ENCODE assay signal across 10 mouse cellular contexts in genomic region chr13:51595404-51595803, GRCm38 (mm10). TPM values are rescaled to one million over a fixed set of nuclear protein-coding genes. Genes with fewer than 3 reads are reported as not detected.
DNase-seq lines count a peak whose midpoint lies in the region; ATAC-seq and TF ChIP-seq lines count a peak whose summit lies in the region.
"Had no signal": no experiment of that assay in that cellular context is flagged by ENCODE, and none has a peak within 500 bp of the region (broad histone marks: within the 10 kb centered on the region; RNA-seq: fewer than 3 reads in every experiment).

No protein-coding gene starts in this region.

- no peaks in the 10 kb centered on the region for H3K9me3 ChIP-seq in intestine, embryonic 14.5 days (ENCODE audit: control insufficient read depth, low read length)
- no peaks in the 10 kb centered on the region for H3K9me3 ChIP-seq in intestine, embryonic 16.5 days (ENCODE audit: control insufficient read depth, low read length)
- no peaks in the 10 kb centered on the region for H3K9me3 ChIP-seq in ES-E14 (ENCODE audit: control insufficient read depth, insufficient read depth, low read depth, low read length)
- 0 out of 2 replicates have a peak, but pooled peaks cover 3% of the 10 kb centered on the region for H3K9me3 ChIP-seq in forebrain, embryonic 15.5 days
- no peaks in the 10 kb centered on the region for H3K9me3 ChIP-seq in midbrain, embryonic 10.5 days (replicated peaks)

- DNase-seq in intestine, embryonic 14.5 days (ENCODE audit: low spot score), result no peak
- DNase-seq in ES-E14 (ENCODE audit: low read depth, low spot score), result no peak
- no peak for DNase-seq in midbrain, embryonic 10.5 days (ENCODE audit: low spot score)
- no peak for DNase-seq in thymus, postnatal 0 days (ENCODE audit: low spot score)
- no peak for DNase-seq in cerebellum, adult 18-20 months
- DNase-seq in cerebellum, postnatal 25 days, result no peak
- DNase-seq: adrenal gland, postnatal 10 days had no signal

- WGBS in intestine, embryonic 14.5 days, result 45% methylated on average over 11 of the region's 11 CpGs
- 38% methylated on average over 11 of the region's 11 CpGs for WGBS in intestine, embryonic 16.5 days
- 32% methylated on average over 11 of the region's 11 CpGs for WGBS in forebrain, embryonic 15.5 days
- WGBS in midbrain, embryonic 10.5 days, result 40% methylated on average over 11 of the region's 11 CpGs

- H3K9ac ChIP-seq in intestine, embryonic 14.5 days (ENCODE audit: low read length), result no peak overlapping the region
- H3K9ac ChIP-seq in intestine, embryonic 16.5 days (ENCODE audit: low read depth, low read length), result no peak overlapping the region
- no peak overlapping the region for H3K9ac ChIP-seq in ES-E14 (ENCODE audit: insufficient read depth, low read depth, low read length, poor library complexity, severe bottlenecking)
- no peak overlapping the region for H3K9ac ChIP-seq in forebrain, embryonic 15.5 days (replicated peaks)

- H3K4me3 ChIP-seq in intestine, embryonic 14.5 days (ENCODE audit: low read depth, low read length), result no peak overlapping the region
- H3K4me3 ChIP-seq in intestine, embryonic 16.5 days (ENCODE audit: low read length), result no peak overlapping the region; the same call in 1 of the 2 replicates
- H3K4me3 ChIP-seq in ES-E14 (ENCODE audit: insufficient read depth in 1 of 2, low read depth in 1 of 2, low read length in 2 of 2, poor library complexity in 1 of 2, severe bottlenecking in 1 of 2), result peak overlapping the region; percentile 71 to 78; a peak in 3 of 4 replicates
- peak overlapping the region; percentile 52 for H3K4me3 ChIP-seq in forebrain, embryonic 15.5 days
- H3K4me3 ChIP-seq in midbrain, embryonic 10.5 days, result peak overlapping the region; percentile 69

- H3K4me1 ChIP-seq in intestine, embryonic 14.5 days (replicated peaks; ENCODE audit: control insufficient read depth, insufficient read depth, low read length), result no peaks in the 10 kb centered on the region
- H3K4me1 ChIP-seq in intestine, embryonic 16.5 days (ENCODE audit: control insufficient read depth, insufficient read depth, low read length), result 0 out of 2 replicates have a peak, but pooled peaks cover 7% of the 10 kb centered on the region
- H3K4me1 ChIP-seq in ES-E14 (ENCODE audit: control insufficient read depth in 2 of 2, insufficient read depth in 2 of 2, low read length in 2 of 2, poor library complexity in 1 of 2), result peaks cover 3% of the 10 kb centered on the region in 2 experiments; a peak in 2 of 4 replicates
- H3K4me1 ChIP-seq in forebrain, embryonic 15.5 days, result peaks cover 12% of the 10 kb centered on the region; the same call in 1 of the 2 replicates
- peaks cover 16% of the 10 kb centered on the region for H3K4me1 ChIP-seq in midbrain, embryonic 10.5 days

- H3K27ac ChIP-seq in intestine, embryonic 14.5 days (ENCODE audit: low read depth), result no peak overlapping the region
- H3K27ac ChIP-seq in intestine, embryonic 16.5 days (ENCODE audit: low read length), result no peak overlapping the region
- H3K27ac ChIP-seq in ES-E14 (ENCODE audit: insufficient read depth, low read depth, low read length, poor library complexity, severe bottlenecking), result no peak overlapping the region
- no peak overlapping the region for H3K27ac ChIP-seq in forebrain, embryonic 15.5 days (replicated peaks)
- H3K27ac ChIP-seq in midbrain, embryonic 10.5 days (replicated peaks), result no peak overlapping the region

- in situ Hi-C loops in ES-E14 (cut with MboI; ENCODE audit: low sequenced_read_pairs in 2 of 2, unreplicated experiment in 2 of 2), result no loop called here

- H3K27me3 ChIP-seq in intestine, embryonic 14.5 days (replicated peaks; ENCODE audit: control insufficient read depth, insufficient read depth, low read length), result no peaks in the 10 kb centered on the region
- peaks cover 4% of the 10 kb centered on the region; the same call in 1 of the 2 replicates for H3K27me3 ChIP-seq in intestine, embryonic 16.5 days (replicated peaks; ENCODE audit: control insufficient read depth, insufficient read depth, low read length)
- H3K27me3 ChIP-seq in forebrain, embryonic 15.5 days, result peaks cover 2% of the 10 kb centered on the region; the same call in 1 of the 2 replicates
- H3K27me3 ChIP-seq in midbrain, embryonic 10.5 days (ENCODE audit: low read depth, poor library complexity, severe bottlenecking), result peaks cover 27% of the 10 kb centered on the region

- H3K4me2 ChIP-seq in intestine, embryonic 14.5 days (ENCODE audit: low read length), result peak overlapping the region; percentile 73
- H3K4me2 ChIP-seq in intestine, embryonic 16.5 days (ENCODE audit: low read depth, low read length), result no peak overlapping the region
- H3K4me2 ChIP-seq in forebrain, embryonic 15.5 days (replicated peaks), result peak overlapping the region; percentile 95

- no peak for ATAC-seq in intestine, embryonic 14.5 days (replicated peaks; ENCODE audit: low FRiP score, low TSS enrichment, low read depth)
- no peak for ATAC-seq in intestine, embryonic 16.5 days
- ATAC-seq in forebrain, embryonic 15.5 days (replicated peaks), result peak; percentile 42

- no peaks in the 10 kb centered on the region for H3K36me3 ChIP-seq in intestine, embryonic 14.5 days (ENCODE audit: control insufficient read depth, insufficient read depth, low read length)
- H3K36me3 ChIP-seq in intestine, embryonic 16.5 days (ENCODE audit: control insufficient read depth, insufficient read depth, low read length), result no peaks in the 10 kb centered on the region
- H3K36me3 ChIP-seq in ES-E14 (ENCODE audit: control insufficient read depth, insufficient read depth, low read length, poor library complexity, severe bottlenecking), result no peaks in the 10 kb centered on the region
- H3K36me3 ChIP-seq in forebrain, embryonic 15.5 days, result no peaks in the 10 kb centered on the region
- no peaks in the 10 kb centered on the region for H3K36me3 ChIP-seq in midbrain, embryonic 10.5 days

TF ChIP-seq in ES-E14, 5 proteins besides CTCF, POLR2A, EP300 and RAD21:
- TF ChIP-seq HCFC1 (IDR thresholded peaks at IDR 0.05; ENCODE audit: borderline replicate concordance, insufficient read depth, low read length) (no peak), MAFK (IDR thresholded peaks at IDR 0.05; ENCODE audit: insufficient read depth, low read depth, low read length) (no peak), ZC3H11A (IDR thresholded peaks at IDR 0.05; ENCODE audit: borderline replicate concordance, low read depth, low read length) (no peak), CHD2 (IDR thresholded peaks at IDR 0.05; ENCODE audit: low read depth, low read length) (no peak), ZNF384 (IDR thresholded peaks at IDR 0.05; ENCODE audit: low read depth, low read length) (no peak)
TF ChIP-seq in ES-E14: peak in this region for 0.

RNA-seq across cellular contexts. Expression of gene Shc3, which starts 26.2 kb away (rescaled TPM):
- polyA plus RNA-seq in intestine, embryonic 14.5 days (2014; fragmentation: Nextera tagmentation; extraction: Ambion mirVana), result 0.20 and 0.43 TPM in 2 replicates
- polyA plus RNA-seq in intestine, embryonic 16.5 days (2015; fragmentation: Nextera tagmentation; extraction: Ambion mirVana), result 0.07 and 0.16 TPM in 2 replicates
- total RNA-seq in ES-E14 (2012; rRNA removed), result 0.69 and 1.4 TPM in 2 replicates
- polyA plus RNA-seq in forebrain, embryonic 15.5 days (2015; fragmentation: Nextera tagmentation; extraction: Ambion mirVana), result 9.6 and 10.1 TPM in 2 replicates
- polyA plus RNA-seq in midbrain, embryonic 10.5 days (2016; fragmentation: Nextera tagmentation; extraction: Ambion mirVana), result 2.8 and 3.6 TPM in 2 replicates
- polyA plus RNA-seq in thymus, postnatal 0 days (2015; fragmentation: Nextera tagmentation; extraction: Ambion mirVana), result 0.52 and 0.59 TPM in 2 replicates
- total RNA-seq: common myeloid progenitor, adult 5-6 weeks had no signal

RNA-seq across cellular contexts. Expression of gene Cks2, which starts 49.6 kb away (rescaled TPM):
- 391 and 395 TPM in 2 replicates for polyA plus RNA-seq in intestine, embryonic 14.5 days (2014; fragmentation: Nextera tagmentation; extraction: Ambion mirVana)
- polyA plus RNA-seq in intestine, embryonic 16.5 days (2015; fragmentation: Nextera tagmentation; extraction: Ambion mirVana), result 247 and 266 TPM in 2 replicates
- total RNA-seq in ES-E14 (2012; rRNA removed), result 122 and 188 TPM in 2 replicates
- polyA plus RNA-seq in forebrain, embryonic 15.5 days (2015; fragmentation: Nextera tagmentation; extraction: Ambion mirVana), result 130 and 152 TPM in 2 replicates
- polyA plus RNA-seq in midbrain, embryonic 10.5 days (2016; fragmentation: Nextera tagmentation; extraction: Ambion mirVana), result 362 and 427 TPM in 2 replicates
- 376 and 390 TPM in 2 replicates for polyA plus RNA-seq in thymus, postnatal 0 days (2015; fragmentation: Nextera tagmentation; extraction: Ambion mirVana)

RNA-seq across cellular contexts. Expression of gene Secisbp2, which starts 56.1 kb away (rescaled TPM):
- 30.2 and 30.6 TPM in 2 replicates for polyA plus RNA-seq in intestine, embryonic 14.5 days (2014; fragmentation: Nextera tagmentation; extraction: Ambion mirVana)
- polyA plus RNA-seq in intestine, embryonic 16.5 days (2015; fragmentation: Nextera tagmentation; extraction: Ambion mirVana), result 23.7 and 28.9 TPM in 2 replicates
- total RNA-seq in ES-E14 (2012; rRNA removed), result 26.6 and 31.6 TPM in 2 replicates
- 33.3 and 37.7 TPM in 2 replicates for polyA plus RNA-seq in forebrain, embryonic 15.5 days (2015; fragmentation: Nextera tagmentation; extraction: Ambion mirVana)
- polyA plus RNA-seq in midbrain, embryonic 10.5 days (2016; fragmentation: Nextera tagmentation; extraction: Ambion mirVana), result 32.0 and 35.8 TPM in 2 replicates
- 57.4 and 62.7 TPM in 2 replicates for polyA plus RNA-seq in thymus, postnatal 0 days (2015; fragmentation: Nextera tagmentation; extraction: Ambion mirVana)

Comparison
In these comparisons a context has a peak if more than half of its experiments do, and no peak if none do; other contexts are left out.
1. H3K4me3 ChIP-seq: peak in ES-E14 (2 of 2), forebrain, embryonic 15.5 days (single experiment) and midbrain, embryonic 10.5 days (single experiment); none in intestine, embryonic 14.5 days (single experiment) and intestine, embryonic 16.5 days (single experiment).